Mouse (Mus musculus) C2C12 (cell line): ENCODE data around the gene Cic. TPM values are rescaled to one million over a fixed set of nuclear protein-coding genes. Genes with fewer than 3 reads are reported as not detected.

Experiments used
- H3K27me3 ChIP-seq: one replicate; pipeline ENCODE4 v1.6.1; 2011; ENCODE audit not compliant: control insufficient read depth, insufficient read depth, insufficient read length
- H3K36me3 ChIP-seq: one replicate; pipeline ENCODE4 v1.6.1; 2011; ENCODE audit not compliant: control insufficient read depth, insufficient read depth
- H3K4me3 ChIP-seq: one replicate; pipeline ENCODE4 v1.5.1; 2011; ENCODE audit warnings: mild to moderate bottlenecking, control low read depth; ENCODE audit not compliant: poor library complexity, insufficient read depth, severe bottlenecking
- H3K79me2 ChIP-seq: one replicate; pipeline ENCODE4 v1.6.1; 2011; ENCODE audit not compliant: control insufficient read depth, insufficient read depth
- H3K79me3 ChIP-seq: one replicate; pipeline ENCODE4 v1.6.1; 2011; ENCODE audit warnings: low read depth, control low read depth
- H3ac ChIP-seq: one replicate; pipeline ENCODE3; 2011; ENCODE audit warnings: low read depth; ENCODE audit not compliant: control insufficient read depth, insufficient read length
- CEBPB ChIP-seq: IDR thresholded peaks from one replicate; pipeline ENCODE4 v1.6.1; 2011; ENCODE audit warnings: low read depth, mild to moderate bottlenecking, control low read depth, moderate library complexity
- CTCF ChIP-seq: IDR thresholded peaks from one replicate; pipeline ENCODE4 v1.5.1; 2011; ENCODE audit not compliant: control insufficient read depth, insufficient read depth, insufficient read length
- FOSL1 ChIP-seq: IDR thresholded peaks from one replicate; pipeline ENCODE4 v1.8.0; 2011; ENCODE audit warnings: mild to moderate bottlenecking, low read length; ENCODE audit not compliant: poor library complexity, insufficient read depth, severe bottlenecking
- MAX ChIP-seq: IDR thresholded peaks from one replicate; pipeline ENCODE4 v1.6.1; 2011; ENCODE audit warnings: mild to moderate bottlenecking, control low read depth
- MYOD1 ChIP-seq: IDR thresholded peaks from one replicate; pipeline ENCODE4 v1.6.1; 2011; ENCODE audit warnings: low read depth; ENCODE audit not compliant: control insufficient read depth, insufficient read length
- MYOG ChIP-seq: IDR thresholded peaks from one replicate; pipeline ENCODE4 v1.6.1; 2011; ENCODE audit not compliant: control insufficient read depth, insufficient read length; ENCODE audit errors: extremely low read depth
- USF1 ChIP-seq: IDR thresholded peaks from one replicate; pipeline ENCODE4 v1.6.1; 2011; ENCODE audit warnings: low read depth, mild to moderate bottlenecking, control low read depth, moderate library complexity
- polyA plus RNA-seq: library from polyadenylated mRNA; unstranded; fragments of >200 nt; fragmentation: generic; extraction: Trizol; gene quantifications from one replicate; pipeline ENCODE4 v1.2.1, GENCODE M21; 2012; ENCODE audit warnings: missing spikeins

Cic gene
- polyA plus RNA-seq, 1 experiment: 79.5 TPM

DNA sequence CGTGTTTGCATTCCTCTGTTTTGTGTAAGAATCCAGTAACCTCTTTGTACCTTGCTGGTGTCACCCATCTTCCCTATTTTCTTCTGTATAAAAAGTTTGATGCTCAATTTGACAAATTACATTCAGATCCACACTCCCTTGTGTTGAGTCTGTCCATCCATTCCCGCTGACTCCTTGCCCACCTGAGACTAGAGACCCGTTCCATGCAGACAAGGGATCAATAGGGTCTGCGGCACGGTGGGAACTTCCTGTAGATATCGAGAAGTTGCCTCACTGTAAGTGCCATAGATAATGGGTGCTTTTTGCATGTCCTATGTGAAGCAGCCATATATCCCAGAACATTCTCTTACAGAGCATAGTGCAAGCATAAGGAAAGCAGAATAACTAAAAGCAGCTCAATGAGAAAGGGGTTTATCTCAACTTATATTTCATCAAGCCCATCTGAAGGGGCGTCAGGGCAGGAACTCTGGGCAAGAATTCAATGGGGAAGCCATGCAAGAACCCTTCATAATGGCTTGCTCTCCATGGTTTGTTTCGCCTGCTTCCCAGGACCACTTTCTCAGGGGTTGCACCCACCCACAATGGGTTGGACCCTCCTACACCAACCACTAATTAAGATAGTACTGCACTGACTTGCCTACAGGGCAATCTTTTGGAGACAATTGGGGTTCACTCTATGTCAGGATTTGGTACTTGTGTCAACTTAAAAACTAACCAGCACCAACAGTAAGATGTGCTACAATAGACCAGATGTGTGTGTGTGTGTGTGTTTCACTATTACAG lies 1.1 kb upstream of the Cic start:
- Histone ChIP-seq H3ac (no peak overlapping the region), H3K79me3 (peaks cover 3% of the 10 kb centered on the region), H3K4me3 (no peak overlapping the region), H3K27me3 (no peaks in the 10 kb centered on the region), H3K79me2 (no peaks in the 10 kb centered on the region), H3K36me3 (no peaks in the 10 kb centered on the region)
- TF ChIP-seq MYOG (no peak), CTCF (no peak), CEBPB (no peak), USF1 (no peak), FOSL1 (no peak), MAX (no peak), MYOD1 (no peak)

DNA sequence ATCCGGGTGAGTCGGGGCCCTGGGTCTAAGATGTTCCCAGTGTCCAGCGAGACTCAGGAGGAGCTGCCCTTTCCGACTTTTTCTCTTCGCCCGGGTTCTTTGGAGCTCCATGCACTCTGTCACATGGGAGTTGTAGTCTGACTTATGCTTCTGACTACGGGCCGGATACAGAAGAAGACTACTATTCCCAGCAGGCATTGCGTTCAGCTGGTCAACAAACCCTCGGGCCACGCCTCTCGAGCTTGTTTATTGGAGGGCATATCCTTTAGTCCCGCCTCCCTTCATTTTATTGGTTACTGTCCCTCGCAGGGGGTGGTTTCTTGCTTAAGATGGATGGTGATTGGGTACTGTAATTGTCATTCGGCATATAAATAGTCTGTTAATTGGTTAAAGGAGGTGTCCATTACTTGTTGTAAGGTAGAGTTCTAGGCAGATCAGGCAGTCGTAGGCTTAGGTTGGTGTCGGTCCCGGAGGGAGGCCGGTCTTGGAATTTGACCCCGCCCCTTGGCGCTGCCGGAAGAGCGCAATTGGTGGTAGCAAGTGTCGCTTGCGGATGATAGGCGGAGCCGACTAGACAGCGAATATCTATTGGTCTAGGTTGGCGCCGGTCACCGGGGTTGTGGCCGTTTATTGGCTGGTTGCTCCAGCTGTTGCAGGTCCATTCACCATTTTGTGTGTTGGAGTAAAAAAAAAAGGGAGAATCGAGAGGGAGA lies 403 bp downstream of the Cic start:
- Histone ChIP-seq H3K27me3 (no peaks in the 10 kb centered on the region), H3K36me3 (no peaks in the 10 kb centered on the region), H3K79me2 (no peaks in the 10 kb centered on the region), H3K79me3 (peaks cover 3% of the 10 kb centered on the region), H3ac (peak overlapping the region; percentile 77), H3K4me3 (peak overlapping the region; percentile 49)
- TF ChIP-seq MAX: peak; percentile 27
- TF ChIP-seq MYOD1: no peak

DNA sequence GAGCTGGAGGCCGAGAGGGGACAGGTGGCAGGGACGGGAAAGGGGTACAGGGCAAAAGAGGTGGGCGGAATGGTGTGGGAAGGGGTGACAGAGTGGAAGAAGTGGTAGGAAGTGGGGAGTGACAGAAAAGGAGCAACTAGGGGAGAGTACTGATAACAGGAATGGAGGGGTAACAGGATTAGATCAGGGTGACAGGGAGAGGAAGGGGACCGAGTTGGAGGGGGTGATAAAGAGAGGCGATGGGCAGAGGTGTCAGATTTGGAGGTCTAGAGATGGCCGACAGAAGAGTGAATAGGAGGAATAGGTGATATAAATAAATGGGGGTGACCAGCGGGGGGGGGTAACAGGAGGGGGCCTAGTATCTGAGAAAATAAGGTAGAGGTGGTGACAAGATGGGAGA lies 1.1 kb downstream of the Cic start:
- TF ChIP-seq MYOD1 (no peak), MYOG (no peak), MAX (no peak), CTCF (no peak), FOSL1 (no peak), CEBPB (no peak)
- peak overlapping the region; percentile 49 for H3K4me3 ChIP-seq
- H3K79me3 ChIP-seq: peaks cover 3% of the 10 kb centered on the region
- no peaks in the 10 kb centered on the region for H3K79me2 ChIP-seq
- no peaks in the 10 kb centered on the region for H3K36me3 ChIP-seq
- no peaks in the 10 kb centered on the region for H3K27me3 ChIP-seq
- peak overlapping the region; percentile 50 for H3ac ChIP-seq

DNA sequence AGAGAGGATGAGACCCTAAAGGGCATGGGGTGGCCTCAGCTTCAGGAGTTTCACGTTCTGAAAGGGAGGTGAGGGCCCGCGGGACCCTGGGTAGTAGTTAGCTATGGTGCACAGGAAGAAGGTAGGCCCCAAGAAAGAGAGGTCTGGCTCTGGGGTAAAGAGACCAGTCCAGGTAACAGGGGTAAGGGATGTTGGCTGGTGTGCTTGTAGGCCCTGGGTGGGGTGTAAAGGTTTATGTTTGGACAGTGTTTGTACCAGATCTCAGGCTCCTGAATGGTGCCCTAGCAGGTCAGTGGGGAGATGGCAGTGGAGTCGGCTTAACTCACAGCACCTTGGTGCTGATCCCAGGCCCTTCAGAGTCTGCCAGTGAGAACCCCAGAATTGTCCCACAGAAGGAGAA lies 1.5 kb downstream of the Cic start:
- Histone ChIP-seq H3ac (peak overlapping the region; percentile 50), H3K27me3 (no peaks in the 10 kb centered on the region), H3K4me3 (peak overlapping the region; percentile 49), H3K79me3 (peaks cover 3% of the 10 kb centered on the region), H3K79me2 (no peaks in the 10 kb centered on the region), H3K36me3 (no peaks in the 10 kb centered on the region)
- TF ChIP-seq CTCF (no peak), USF1 (no peak), FOSL1 (no peak), MAX (no peak), MYOG (no peak), MYOD1 (no peak), CEBPB (no peak)

DNA sequence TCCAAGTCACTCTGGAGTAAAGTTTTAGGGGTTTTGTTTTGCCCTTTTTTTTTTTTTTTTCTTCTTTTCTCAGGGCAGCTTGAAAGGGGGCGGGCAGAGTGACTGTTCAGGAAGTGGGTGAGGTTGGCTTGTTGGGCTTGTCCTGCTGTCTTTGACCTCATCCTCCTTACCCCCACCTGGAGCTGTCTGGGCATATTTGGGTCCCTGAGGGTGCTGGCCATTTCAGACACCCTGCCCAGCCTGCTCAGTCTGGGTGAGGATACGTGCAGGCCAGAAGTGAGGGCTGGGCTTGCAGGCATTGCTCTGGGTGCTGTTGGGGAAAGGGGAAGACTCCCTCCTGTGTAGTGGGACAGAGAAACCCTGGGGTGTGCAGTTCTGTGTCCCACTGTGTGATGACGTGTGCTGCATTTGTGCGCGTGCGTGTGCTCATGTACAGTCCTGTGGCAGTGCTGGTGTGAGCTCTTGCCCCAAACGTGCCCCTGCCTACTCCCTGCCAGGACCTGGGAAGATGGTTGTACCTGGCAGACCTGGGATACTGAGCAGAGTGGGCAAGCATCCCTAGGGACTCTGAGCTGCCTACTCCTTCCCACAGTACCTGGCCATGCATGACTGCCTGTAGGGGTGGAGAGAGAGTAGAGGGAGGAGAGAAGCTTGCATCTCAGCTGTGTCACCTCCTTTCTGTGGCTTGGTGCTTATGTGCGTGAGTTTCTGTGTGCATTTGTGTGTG lies 2.2 kb downstream of the Cic start:
- no peak overlapping the region for H3ac ChIP-seq

More for the DNA sequence above, 2.2 kb downstream of the Cic start:
- Histone ChIP-seq H3K27me3 (no peaks in the 10 kb centered on the region), H3K79me3 (peaks cover 3% of the 10 kb centered on the region), H3K79me2 (no peaks in the 10 kb centered on the region), H3K36me3 (no peaks in the 10 kb centered on the region), H3K4me3 (no peak overlapping the region)
- no peak for TF ChIP-seq MYOG
- no peak for TF ChIP-seq CEBPB
- no peak for TF ChIP-seq MYOD1
